ENCODE assay signal across 7 mouse cellular contexts in the genomic region with DNA sequence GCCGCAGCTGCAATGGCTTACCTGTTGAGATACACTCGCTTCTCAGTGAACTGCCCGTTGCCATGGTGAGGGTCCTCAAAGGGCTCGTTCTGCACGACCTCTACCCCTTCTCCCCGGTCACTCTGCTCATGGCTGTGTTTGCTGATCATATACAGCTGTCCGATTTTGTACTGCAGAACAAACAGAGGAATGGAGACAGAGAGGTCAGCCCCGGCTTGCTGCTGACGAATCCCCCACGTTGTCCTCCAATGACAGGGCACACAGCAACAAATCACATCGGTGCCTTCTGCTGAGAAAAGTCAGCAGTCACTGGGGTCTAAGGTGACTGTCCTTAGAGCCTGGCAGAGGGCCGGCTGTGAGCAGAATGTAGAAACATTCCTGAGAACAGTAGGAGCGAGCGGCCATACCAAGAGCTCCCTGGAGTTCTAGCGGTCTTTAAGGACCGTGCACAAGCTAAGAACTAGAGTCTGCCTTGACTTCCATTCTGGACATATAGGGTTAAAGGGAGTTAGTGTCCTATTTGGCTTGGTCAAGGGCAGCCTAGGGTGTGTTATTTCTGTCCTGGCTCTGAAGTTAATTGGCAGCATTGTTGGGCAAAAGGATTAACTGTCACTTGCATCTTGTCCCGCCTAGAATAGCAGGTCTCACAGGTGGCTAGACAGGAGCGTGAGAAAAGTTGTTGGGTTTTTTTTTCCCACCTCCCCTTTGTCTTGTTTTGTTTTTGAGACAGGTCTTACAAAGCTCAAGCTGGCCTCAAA.
A peak's percentile ranks its signal among the peaks of the same experiment; 100 is the strongest.
DNase-seq lines count a peak whose midpoint lies in the region; ATAC-seq lines count a peak whose summit lies in the region.

No protein-coding gene starts in this region.

- H3K27ac ChIP-seq in kidney, embryonic 14.5 days (ENCODE audit: low read depth, low read length), result no peak overlapping the region

- no peak for DNase-seq in kidney, adult 11 months
- peak; percentile 37 for DNase-seq in gonadal fat pad, adult 2 months (ENCODE audit: low read depth)
- peak; percentile 49 for DNase-seq in kidney, postnatal 10 days
- DNase-seq in neural tube, embryonic 10.5 days (ENCODE audit: extremely low spot score, low spot score), result peak; percentile 43
- DNase-seq in layer of hippocampus, adult 9-10 months (ENCODE audit: low spot score), result no peak
- DNase-seq in spleen, postnatal 10 days (ENCODE audit: low spot score in 2 of 2), result no peak

- no peaks in the 10 kb centered on the region for H3K27me3 ChIP-seq in kidney, embryonic 14.5 days (ENCODE audit: control insufficient read depth, insufficient read depth, low read length)

- no peaks in the 10 kb centered on the region for H3K36me3 ChIP-seq in kidney, embryonic 14.5 days (ENCODE audit: control insufficient read depth, insufficient read depth, low read length)

- WGBS in kidney, embryonic 14.5 days, result 17% methylated on average over 18 of the region's 18 CpGs

- peak; percentile 30; the same call in 1 of the 2 replicates for ATAC-seq in kidney, embryonic 14.5 days (ENCODE audit: low FRiP score, low TSS enrichment)

- H3K9me3 ChIP-seq in kidney, embryonic 14.5 days (ENCODE audit: control insufficient read depth, low read length), result no peaks in the 10 kb centered on the region

- no peak overlapping the region for H3K4me3 ChIP-seq in kidney, embryonic 14.5 days (ENCODE audit: low read length)

- peak overlapping the region; percentile 30 for H3K4me2 ChIP-seq in kidney, embryonic 14.5 days (replicated peaks; ENCODE audit: low read depth, low read length)

- H3K9ac ChIP-seq in kidney, embryonic 14.5 days (ENCODE audit: low read depth, low read length), result 0 out of 2 replicates have a peak overlapping the region, but pooled peaks have one; percentile 18

- H3K4me1 ChIP-seq in kidney, embryonic 14.5 days (ENCODE audit: control insufficient read depth, insufficient read depth, low read length), result peaks cover 33% of the 10 kb centered on the region

Comparison
In these comparisons a context has a peak if more than half of its experiments do, and no peak if none do; other contexts are left out.
1. DNase-seq: peak in gonadal fat pad, adult 2 months (single experiment), kidney, postnatal 10 days (single experiment) and neural tube, embryonic 10.5 days (single experiment); none in kidney, adult 11 months (single experiment), layer of hippocampus, adult 9-10 months (single experiment) and spleen, postnatal 10 days (0 of 2).